Mouse (Mus musculus) forebrain, embryonic 16.5 days (tissue): ENCODE data around the gene Nedd9. TPM values are rescaled to one million over a fixed set of nuclear protein-coding genes. Genes with fewer than 3 reads are reported as not detected.

Experiments used
- ATAC-seq: fragments of 200-750 bp; cut with Nextera tagmentation; 2 replicates; pipeline ENCODE4 v1.8.0; 2017; ENCODE audit warnings: mild to moderate bottlenecking, moderate library complexity
- H3K27ac ChIP-seq: fragments of 300-500 bp; sonication (generic); 2 replicates; pipeline ENCODE4 v1.5.1; 2014; ENCODE audit warnings: low read length, control low read depth
- H3K27me3 ChIP-seq: fragments of 300-500 bp; sonication (generic); replicated peaks from 2 replicates; pipeline ENCODE4 v1.6.1; 2014; ENCODE audit warnings: low read length; ENCODE audit not compliant: control insufficient read depth, insufficient read depth
- H3K36me3 ChIP-seq: fragments of 300-500 bp; sonication (generic); 2 replicates; pipeline ENCODE4 v1.6.1; 2014; ENCODE audit not compliant: control insufficient read depth, insufficient read depth
- H3K4me1 ChIP-seq: fragments of 300-500 bp; sonication (generic); replicated peaks from 2 replicates; pipeline ENCODE4 v1.6.1; 2014; ENCODE audit warnings: low read length; ENCODE audit not compliant: control insufficient read depth, insufficient read depth
- H3K4me2 ChIP-seq: fragments of 300-500 bp; sonication (generic); 2 replicates; pipeline ENCODE4 v1.6.1; 2014; ENCODE audit warnings: mild to moderate bottlenecking, low read length, control low read depth
- H3K4me3 ChIP-seq: fragments of 300-500 bp; sonication (generic); replicated peaks from 2 replicates; pipeline ENCODE4 v1.5.1; 2014; ENCODE audit warnings: mild to moderate bottlenecking, low read length, control low read depth
- H3K9ac ChIP-seq: fragments of 300-500 bp; sonication (generic); replicated peaks from 2 replicates; pipeline ENCODE4 v1.6.1; 2014; ENCODE audit warnings: low read depth, low read length, control low read depth
- H3K9me3 ChIP-seq: fragments of 300-500 bp; sonication (generic); 2 replicates; pipeline ENCODE4 v1.6.1; 2016; ENCODE audit warnings: low read length; ENCODE audit not compliant: control insufficient read depth
- WGBS: fragments of 180-500 bp; shearing (Covaris S2); extraction: QIAGEN DNeasy Blood & Tissue Kit; methylation state at CpG from one replicate; pipeline ENCODE4 v1.1.7; 2014; 5-methylcytosine and 5-hydroxymethylcytosine counted together
- polyA plus RNA-seq: library from polyadenylated mRNA; unstranded; fragments of >200 nt; fragmentation: Nextera tagmentation; extraction: Ambion mirVana; gene quantifications from 2 replicates; pipeline ENCODE4 v1.2.1, GENCODE M21; 2015

Nedd9 gene
- polyA plus RNA-seq, 1 experiment from 2014 or later: 23.0 TPM

DNA sequence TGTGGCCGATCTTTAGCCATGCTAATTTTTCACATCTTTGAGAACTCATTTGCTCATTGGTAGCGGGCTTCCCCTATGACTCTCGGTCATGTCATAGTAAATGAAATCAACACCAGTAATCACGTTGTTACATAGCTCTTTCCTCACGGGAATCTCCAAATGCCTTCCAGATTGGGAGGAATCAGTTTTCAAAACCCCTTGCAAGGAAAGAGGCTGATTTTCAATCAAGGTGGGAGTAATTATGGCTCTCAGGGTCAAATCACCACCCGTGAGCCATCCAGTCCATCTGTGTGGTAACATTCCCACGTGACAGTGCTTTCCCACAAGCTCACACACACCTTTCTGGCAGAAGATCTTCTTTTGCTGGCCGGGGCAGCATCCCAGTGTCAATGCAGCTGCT is 27.8 kb upstream of the Nedd9 start:
- no peak overlapping the region for H3K4me3 ChIP-seq
- 84% methylated on average over 8 of the region's 8 CpGs for WGBS
- H3K4me2 ChIP-seq: no peak overlapping the region
- no peak overlapping the region for H3K9ac ChIP-seq
- no peaks in the 10 kb centered on the region for H3K27me3 ChIP-seq
- ATAC-seq: no peak
- H3K9me3 ChIP-seq: no peaks in the 10 kb centered on the region
- H3K4me1 ChIP-seq: no peaks in the 10 kb centered on the region
- no peaks in the 10 kb centered on the region for H3K36me3 ChIP-seq
- H3K27ac ChIP-seq: no peak overlapping the region

DNA sequence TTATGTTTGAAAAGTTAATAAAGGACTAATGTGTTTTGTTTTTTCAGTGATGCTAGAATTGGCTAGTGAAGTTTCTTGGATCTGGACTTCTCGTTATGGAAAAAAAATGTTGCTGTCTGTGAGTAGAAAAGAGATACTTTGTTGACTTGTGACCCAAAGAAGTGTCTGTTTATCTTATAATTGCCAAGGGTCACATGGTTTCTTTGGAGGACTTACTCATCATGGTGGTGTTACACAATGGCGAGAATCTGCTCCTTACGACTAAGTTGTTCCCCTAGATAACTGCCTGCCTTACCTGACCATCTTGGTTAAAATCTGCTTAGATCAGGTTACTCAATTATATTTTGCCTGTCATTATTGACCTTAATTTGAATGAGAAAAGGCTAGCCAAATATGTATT is 26.3 kb upstream of the Nedd9 start:
- no peak for ATAC-seq
- WGBS: 92% methylated on average over 3 of the region's 3 CpGs
- Histone ChIP-seq H3K4me1 (no peaks in the 10 kb centered on the region), H3K27ac (no peak overlapping the region), H3K36me3 (no peaks in the 10 kb centered on the region), H3K9me3 (no peaks in the 10 kb centered on the region), H3K27me3 (no peaks in the 10 kb centered on the region), H3K9ac (no peak overlapping the region), H3K4me3 (no peak overlapping the region), H3K4me2 (no peak overlapping the region)

DNA sequence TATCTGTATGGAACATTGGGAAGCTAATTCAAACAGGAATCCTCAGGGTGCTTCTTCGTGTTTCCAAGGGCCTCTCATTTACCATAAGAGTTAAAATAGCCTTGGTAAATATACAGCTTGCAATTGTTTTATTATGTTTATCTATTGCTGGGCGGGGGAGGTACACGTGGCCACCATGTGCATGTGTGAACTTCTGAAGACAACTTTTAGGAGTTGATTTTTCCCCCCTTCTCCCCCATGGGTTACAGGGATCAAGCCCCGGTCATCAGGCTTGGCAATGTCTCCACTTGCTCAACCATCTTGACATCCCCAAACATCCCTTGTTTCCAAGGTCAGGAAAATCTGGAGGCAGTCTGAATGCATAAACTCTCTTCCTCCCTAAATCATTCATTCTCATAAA is 25.1 kb upstream of the Nedd9 start:
- H3K36me3 ChIP-seq: no peaks in the 10 kb centered on the region
- 86% methylated on average over 4 of the region's 4 CpGs for WGBS
- H3K4me2 ChIP-seq: no peak overlapping the region
- H3K4me3 ChIP-seq: no peak overlapping the region
- H3K4me1 ChIP-seq: no peaks in the 10 kb centered on the region
- ATAC-seq: no peak
- no peak overlapping the region for H3K9ac ChIP-seq
- no peaks in the 10 kb centered on the region for H3K27me3 ChIP-seq
- no peaks in the 10 kb centered on the region for H3K9me3 ChIP-seq
- H3K27ac ChIP-seq: no peak overlapping the region

DNA sequence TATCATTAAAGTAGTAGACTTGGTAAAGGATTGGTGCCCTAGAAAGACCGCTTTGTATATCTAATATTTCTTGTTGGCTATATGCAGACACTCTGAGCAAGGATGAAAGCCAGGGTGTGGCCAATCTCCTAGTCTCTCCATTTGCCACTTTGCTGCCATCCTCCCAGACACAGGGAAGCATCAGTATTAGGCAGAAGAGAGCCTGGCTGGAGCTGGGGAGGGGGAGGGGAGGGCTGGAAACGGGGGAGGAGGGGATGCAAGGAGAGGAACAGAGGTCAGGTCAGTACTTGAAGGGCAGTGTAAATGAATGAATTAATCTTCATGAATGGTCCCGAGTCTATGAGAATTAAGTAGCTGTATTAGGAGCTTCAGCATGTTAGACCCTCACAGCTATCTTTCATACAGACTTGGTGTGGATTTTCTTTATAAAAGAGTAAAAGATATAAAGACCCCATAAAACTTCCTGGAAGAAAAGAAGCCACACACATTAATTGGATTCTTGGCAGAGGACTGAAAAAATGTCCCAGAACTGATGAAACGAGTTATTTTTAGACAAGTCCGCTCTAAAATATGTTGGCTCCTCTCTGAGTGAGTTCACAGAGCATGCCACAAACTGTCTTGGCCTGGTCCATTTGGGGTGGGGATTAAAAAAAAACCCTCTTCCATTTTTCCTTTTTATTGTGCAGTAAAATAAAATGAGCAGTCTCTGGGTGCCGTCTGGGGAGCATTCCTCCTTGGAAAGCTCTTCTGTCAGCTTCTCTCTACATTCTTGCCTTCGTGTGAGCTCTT is 23.7 kb upstream of the Nedd9 start:
- Histone ChIP-seq H3K9ac (no peak overlapping the region), H3K9me3 (no peaks in the 10 kb centered on the region), H3K4me2 (no peak overlapping the region), H3K27ac (no peak overlapping the region), H3K36me3 (no peaks in the 10 kb centered on the region), H3K27me3 (no peaks in the 10 kb centered on the region), H3K4me1 (no peaks in the 10 kb centered on the region), H3K4me3 (no peak overlapping the region)
- WGBS: 49% methylated on average over 7 of the region's 7 CpGs
- ATAC-seq: no peak

DNA sequence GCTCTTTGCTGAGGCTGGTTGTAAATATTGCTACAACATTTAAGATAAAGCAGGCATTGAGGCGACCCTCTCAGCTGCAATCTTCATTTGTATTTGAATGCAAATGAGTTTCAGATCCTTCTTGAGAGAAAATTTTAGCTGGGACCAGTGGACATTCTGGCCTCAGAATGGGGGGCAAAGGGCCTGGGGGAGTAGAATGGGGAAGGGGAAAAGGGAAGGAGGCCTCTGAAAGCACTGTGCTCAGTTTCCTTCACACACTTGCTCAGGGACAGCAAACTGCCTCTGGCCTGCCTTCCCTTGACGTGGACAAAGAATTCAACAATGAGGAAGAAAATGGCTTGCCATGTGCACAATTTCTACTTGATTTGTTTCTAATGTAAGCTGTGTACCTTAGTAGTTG is 18.4 kb upstream of the Nedd9 start:
- Histone ChIP-seq H3K4me2 (no peak overlapping the region), H3K27me3 (no peaks in the 10 kb centered on the region), H3K36me3 (no peaks in the 10 kb centered on the region), H3K4me3 (no peak overlapping the region), H3K9me3 (no peaks in the 10 kb centered on the region), H3K9ac (no peak overlapping the region), H3K4me1 (no peaks in the 10 kb centered on the region), H3K27ac (no peak overlapping the region)
- WGBS: 49% methylated on average over 2 of the region's 2 CpGs
- no peak for ATAC-seq

DNA sequence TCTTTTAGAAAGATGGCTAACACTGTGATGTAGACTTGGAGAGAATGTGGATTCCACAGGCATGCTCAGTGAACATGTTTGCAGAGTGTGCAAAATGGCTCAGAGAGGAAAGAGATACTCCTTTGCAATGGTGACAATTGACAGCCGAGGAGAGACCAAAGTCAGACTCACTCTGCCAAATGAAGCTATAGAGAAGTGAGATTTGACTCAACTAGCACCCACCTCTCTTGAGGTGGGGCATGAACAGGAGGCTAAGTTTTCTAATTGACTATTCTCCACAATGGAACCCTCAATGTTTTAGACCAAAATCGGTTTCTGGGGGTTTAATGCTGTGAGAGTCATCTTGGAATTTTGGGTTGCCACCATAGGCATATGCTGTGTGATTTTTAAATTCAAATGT is 17.8 kb upstream of the Nedd9 start:
- WGBS: 91% methylated on average over 2 of the region's 2 CpGs
- no peak for ATAC-seq
- H3K4me2 ChIP-seq: no peak overlapping the region
- no peaks in the 10 kb centered on the region for H3K36me3 ChIP-seq
- H3K4me3 ChIP-seq: no peak overlapping the region
- H3K9me3 ChIP-seq: no peaks in the 10 kb centered on the region
- no peaks in the 10 kb centered on the region for H3K4me1 ChIP-seq
- H3K27ac ChIP-seq: no peak overlapping the region
- H3K9ac ChIP-seq: no peak overlapping the region
- no peaks in the 10 kb centered on the region for H3K27me3 ChIP-seq

DNA sequence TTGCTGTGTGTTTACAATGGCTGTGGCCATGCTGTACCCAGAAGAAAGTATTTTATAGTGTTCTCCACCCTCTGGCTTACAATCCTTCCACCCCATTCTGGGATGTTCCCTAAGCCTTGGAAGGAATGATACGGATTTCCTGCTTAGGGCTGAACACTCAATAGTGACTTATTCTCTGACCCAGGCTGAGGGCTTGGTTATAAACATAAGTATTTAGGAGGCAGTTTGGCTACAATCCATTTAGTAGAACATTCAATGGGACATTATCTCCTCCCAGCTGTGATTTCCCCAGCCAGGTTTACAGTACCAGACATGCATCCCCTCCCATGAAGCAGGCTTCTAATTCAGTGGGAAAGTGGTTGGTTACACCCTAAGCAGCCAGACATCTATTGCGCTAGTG is 17.3 kb upstream of the Nedd9 start:
- no peaks in the 10 kb centered on the region for H3K27me3 ChIP-seq
- H3K36me3 ChIP-seq: no peaks in the 10 kb centered on the region
- H3K4me3 ChIP-seq: no peak overlapping the region
- ATAC-seq: no peak
- H3K27ac ChIP-seq: no peak overlapping the region
- no peaks in the 10 kb centered on the region for H3K9me3 ChIP-seq
- H3K4me1 ChIP-seq: no peaks in the 10 kb centered on the region
- 94% methylated on average over 2 of the region's 2 CpGs for WGBS
- no peak overlapping the region for H3K9ac ChIP-seq
- H3K4me2 ChIP-seq: no peak overlapping the region

DNA sequence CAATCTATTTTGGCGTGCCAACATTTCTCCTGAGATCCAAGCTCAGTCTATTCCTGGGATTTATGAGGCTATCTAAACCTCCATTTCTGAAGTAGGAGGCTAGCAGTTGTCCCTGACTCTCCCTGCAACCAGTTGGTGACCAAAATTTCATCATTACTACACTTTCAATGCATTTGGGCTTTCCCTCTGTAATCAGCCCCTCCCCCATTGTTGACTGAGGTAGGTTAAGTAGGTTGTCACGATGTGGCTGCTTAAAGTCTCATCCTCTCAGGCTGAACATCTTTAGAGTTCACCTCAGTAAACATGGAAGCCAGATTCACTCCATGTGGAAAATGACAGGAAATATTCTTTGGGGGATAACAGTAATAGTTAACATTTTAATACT is 15.7 kb upstream of the Nedd9 start:
- no peaks in the 10 kb centered on the region for H3K36me3 ChIP-seq
- no peak overlapping the region for H3K4me3 ChIP-seq
- H3K4me2 ChIP-seq: no peak overlapping the region
- 75% methylated on average over 2 of the region's 2 CpGs for WGBS
- no peaks in the 10 kb centered on the region; the same call in 1 of the 2 replicates for H3K4me1 ChIP-seq
- ATAC-seq: no peak
- H3K9me3 ChIP-seq: no peaks in the 10 kb centered on the region
- no peak overlapping the region for H3K9ac ChIP-seq
- no peaks in the 10 kb centered on the region for H3K27me3 ChIP-seq
- no peak overlapping the region for H3K27ac ChIP-seq

DNA sequence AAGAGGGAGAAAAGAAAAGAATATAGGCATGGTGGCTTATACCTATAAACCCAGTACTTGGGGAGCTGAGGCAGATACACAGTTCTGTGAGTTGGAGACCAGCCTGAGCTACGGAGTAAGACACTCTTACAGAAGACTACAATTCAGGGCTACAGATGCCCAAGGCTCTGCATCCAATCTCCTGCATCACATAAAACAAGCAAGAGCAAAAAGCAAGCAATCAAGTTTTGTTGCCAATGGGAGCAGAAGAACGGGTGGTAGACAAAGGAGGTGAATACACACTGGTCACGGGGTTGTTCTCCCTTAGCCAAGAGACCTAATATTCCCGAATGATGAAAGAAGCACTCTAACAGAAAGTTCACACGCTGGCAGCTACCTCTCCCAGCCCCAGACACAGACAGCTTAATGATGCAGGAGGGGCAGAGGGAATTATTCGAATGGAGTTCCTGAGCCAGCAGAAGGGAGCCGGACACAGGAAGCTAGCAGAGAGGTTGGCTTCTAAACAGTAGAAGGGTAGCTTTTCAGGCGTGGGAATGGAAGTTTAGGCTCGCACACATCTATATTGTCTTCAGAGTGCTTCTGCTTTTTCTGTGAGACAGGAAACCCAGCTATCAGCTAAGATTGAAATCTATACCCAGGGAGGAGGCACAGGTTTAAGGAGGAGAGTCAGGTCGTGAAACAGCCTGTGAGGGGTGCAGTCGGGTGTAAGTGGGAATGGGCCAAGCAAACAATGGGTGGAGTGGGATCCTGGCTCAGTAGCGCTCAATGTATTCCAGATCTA is 15.2 kb upstream of the Nedd9 start:
- Histone ChIP-seq H3K36me3 (no peaks in the 10 kb centered on the region), H3K9me3 (no peaks in the 10 kb centered on the region), H3K4me1 (no peaks in the 10 kb centered on the region; the same call in 1 of the 2 replicates), H3K27me3 (no peaks in the 10 kb centered on the region), H3K4me3 (no peak overlapping the region), H3K9ac (no peak overlapping the region), H3K27ac (no peak overlapping the region), H3K4me2 (no peak overlapping the region)
- peak; percentile 33; the same call in 1 of the 2 replicates for ATAC-seq
- WGBS: 51% methylated on average over 12 of the region's 12 CpGs
